Mouse (Mus musculus): ENCODE measurements at regions not wholly inside any gene's neighbourhood (a gene's known extent, or its start where the extent isn't known, plus 50 kb on each side); places are given as distances from the start of the nearest gene placed in this dataset.

GRCm38 (mm10) chr15:93766981-93767380, 171.3 kb upstream of the Prickle1 start:
- WGBS: 86% methylated on average over 3 of the region's 3 CpGs

GRCm38 (mm10) chr15:93763047-93763446, 167.4 kb upstream of the Prickle1 start:
- Histone ChIP-seq H3K4me2 (no peak overlapping the region), H3K9me3 (replicated peaks) (no peaks in the 10 kb centered on the region), H3K27me3 (replicated peaks) (no peaks in the 10 kb centered on the region), H3K36me3 (no peaks in the 10 kb centered on the region), H3K4me3 (replicated peaks) (no peak overlapping the region), H3K9ac (replicated peaks) (no peak overlapping the region), H3K27ac (replicated peaks) (no peak overlapping the region), H3K4me1 (0 out of 2 replicates have a peak, but pooled peaks cover 3% of the 10 kb centered on the region)
- WGBS: 95% methylated on average over 5 of the region's 5 CpGs
- no peak for ATAC-seq (ENCODE audit: low FRiP score)

More at GRCm38 (mm10) chr15:93766981-93767380, 171.3 kb upstream of the Prickle1 start:
- Histone ChIP-seq H3K4me3 (replicated peaks) (no peak overlapping the region), H3K36me3 (no peaks in the 10 kb centered on the region), H3K9ac (replicated peaks) (no peak overlapping the region), H3K27ac (replicated peaks) (no peak overlapping the region), H3K4me2 (no peak overlapping the region), H3K4me1 (0 out of 2 replicates have a peak, but pooled peaks cover 3% of the 10 kb centered on the region), H3K27me3 (replicated peaks) (no peaks in the 10 kb centered on the region), H3K9me3 (replicated peaks) (no peaks in the 10 kb centered on the region)
- no peak for ATAC-seq (ENCODE audit: low FRiP score)

GRCm38 (mm10) chr15:93758204-93758836, 162.6 kb upstream of the Prickle1 start:
- Histone ChIP-seq H3K4me1 (no peaks in the 10 kb centered on the region), H3K9ac (replicated peaks) (no peak overlapping the region), H3K36me3 (no peaks in the 10 kb centered on the region), H3K27me3 (replicated peaks) (no peaks in the 10 kb centered on the region), H3K4me2 (no peak overlapping the region), H3K27ac (replicated peaks) (no peak overlapping the region), H3K4me3 (replicated peaks) (no peak overlapping the region), H3K9me3 (replicated peaks) (no peaks in the 10 kb centered on the region)
- no peak for ATAC-seq (ENCODE audit: low FRiP score)
- WGBS: 86% methylated on average over 8 of the region's 8 CpGs

- Histone ChIP-seq H3K4me3 (replicated peaks) (no peak overlapping the region), H3K27me3 (replicated peaks) (no peaks in the 10 kb centered on the region), H3K4me2 (no peak overlapping the region), H3K9me3 (replicated peaks) (no peaks in the 10 kb centered on the region), H3K27ac (replicated peaks) (no peak overlapping the region), H3K36me3 (no peaks in the 10 kb centered on the region), H3K9ac (replicated peaks) (no peak overlapping the region), H3K4me1 (peaks cover under 1% of the 10 kb centered on the region; the same call in 1 of the 2 replicates)
- WGBS: 81% methylated on average over 5 of the region's 5 CpGs
- ATAC-seq (ENCODE audit: low FRiP score): no peak
Observed at GRCm38 (mm10) chr15:93755989-93756388, 160.3 kb upstream of the Prickle1 start.

GRCm38 (mm10) chr15:93751817-93752216, 156.1 kb upstream of the Prickle1 start:
- no peaks in the 10 kb centered on the region for H3K27me3 ChIP-seq (replicated peaks)
- ATAC-seq (ENCODE audit: low FRiP score): no peak
- H3K27ac ChIP-seq (replicated peaks): no peak overlapping the region
- H3K4me1 ChIP-seq: peaks cover 3% of the 10 kb centered on the region; the same call in 1 of the 2 replicates
- no peaks in the 10 kb centered on the region for H3K9me3 ChIP-seq (replicated peaks)
- 87% methylated on average over 14 of the region's 14 CpGs for WGBS
- H3K36me3 ChIP-seq: no peaks in the 10 kb centered on the region
- no peak overlapping the region for H3K4me3 ChIP-seq (replicated peaks)
- H3K4me2 ChIP-seq: no peak overlapping the region
- H3K9ac ChIP-seq (replicated peaks): no peak overlapping the region

GRCm38 (mm10) chr15:93750953-93751352, 155.3 kb upstream of the Prickle1 start:
- Histone ChIP-seq H3K27ac (replicated peaks) (no peak overlapping the region), H3K4me3 (replicated peaks) (no peak overlapping the region), H3K4me1 (peaks cover 3% of the 10 kb centered on the region; the same call in 1 of the 2 replicates), H3K4me2 (no peak overlapping the region), H3K9ac (replicated peaks) (no peak overlapping the region), H3K27me3 (replicated peaks) (no peaks in the 10 kb centered on the region), H3K36me3 (no peaks in the 10 kb centered on the region), H3K9me3 (replicated peaks) (no peaks in the 10 kb centered on the region)
- WGBS: 61% methylated on average over 8 of the region's 8 CpGs
- no peak for ATAC-seq (ENCODE audit: low FRiP score)

- no peak for ATAC-seq (ENCODE audit: low FRiP score)
- H3K27ac ChIP-seq (replicated peaks): no peak overlapping the region
- no peak overlapping the region for H3K4me2 ChIP-seq
- no peaks in the 10 kb centered on the region for H3K4me1 ChIP-seq
- H3K9ac ChIP-seq (replicated peaks): no peak overlapping the region
- WGBS: 76% methylated on average over 12 of the region's 12 CpGs
- no peaks in the 10 kb centered on the region for H3K9me3 ChIP-seq (replicated peaks)
- no peak overlapping the region for H3K4me3 ChIP-seq (replicated peaks)
- H3K36me3 ChIP-seq: no peaks in the 10 kb centered on the region
- H3K27me3 ChIP-seq (replicated peaks): no peaks in the 10 kb centered on the region
Observed at GRCm38 (mm10) chr15:93744191-93744945, 148.7 kb upstream of the Prickle1 start.

GRCm38 (mm10) chr15:93733731-93734510, 138.2 kb upstream of the Prickle1 start:
- Histone ChIP-seq H3K9ac (replicated peaks) (no peak overlapping the region), H3K27ac (replicated peaks) (no peak overlapping the region), H3K4me2 (no peak overlapping the region), H3K36me3 (no peaks in the 10 kb centered on the region), H3K27me3 (replicated peaks) (no peaks in the 10 kb centered on the region), H3K4me3 (replicated peaks) (no peak overlapping the region), H3K9me3 (replicated peaks) (no peaks in the 10 kb centered on the region), H3K4me1 (no peaks in the 10 kb centered on the region)
- no peak for ATAC-seq (ENCODE audit: low FRiP score)
- 84% methylated on average over 18 of the region's 18 CpGs for WGBS

GRCm38 (mm10) chr15:93732825-93733224, 137.1 kb upstream of the Prickle1 start:
- H3K27ac ChIP-seq (replicated peaks): no peak overlapping the region
- H3K27me3 ChIP-seq (replicated peaks): no peaks in the 10 kb centered on the region
- ATAC-seq (ENCODE audit: low FRiP score): no peak
- no peaks in the 10 kb centered on the region for H3K36me3 ChIP-seq
- 65% methylated on average over 5 of the region's 5 CpGs for WGBS
- no peak overlapping the region for H3K4me2 ChIP-seq
- no peak overlapping the region for H3K9ac ChIP-seq (replicated peaks)
- no peaks in the 10 kb centered on the region for H3K4me1 ChIP-seq
- H3K4me3 ChIP-seq (replicated peaks): no peak overlapping the region
- H3K9me3 ChIP-seq (replicated peaks): no peaks in the 10 kb centered on the region

GRCm38 (mm10) chr15:93731161-93731560, 135.5 kb upstream of the Prickle1 start:
- no peak overlapping the region for H3K9ac ChIP-seq (replicated peaks)
- H3K4me1 ChIP-seq: no peaks in the 10 kb centered on the region
- no peaks in the 10 kb centered on the region for H3K27me3 ChIP-seq (replicated peaks)
- H3K27ac ChIP-seq (replicated peaks): no peak overlapping the region
- no peak overlapping the region for H3K4me2 ChIP-seq
- no peak for ATAC-seq (ENCODE audit: low FRiP score)
- no peak overlapping the region for H3K4me3 ChIP-seq (replicated peaks)
- H3K9me3 ChIP-seq (replicated peaks): no peaks in the 10 kb centered on the region
- no peaks in the 10 kb centered on the region for H3K36me3 ChIP-seq
- WGBS: 25% methylated on average over 6 of the region's 6 CpGs

- Histone ChIP-seq H3K27ac (replicated peaks) (no peak overlapping the region), H3K27me3 (replicated peaks) (no peaks in the 10 kb centered on the region), H3K4me2 (no peak overlapping the region), H3K4me1 (0 out of 2 replicates have a peak, but pooled peaks cover 3% of the 10 kb centered on the region), H3K36me3 (no peaks in the 10 kb centered on the region), H3K9ac (replicated peaks) (no peak overlapping the region), H3K9me3 (replicated peaks) (no peaks in the 10 kb centered on the region), H3K4me3 (replicated peaks) (no peak overlapping the region)
- no peak for ATAC-seq (ENCODE audit: low FRiP score)
- WGBS: 41% methylated on average over 4 of the region's 4 CpGs
Observed at GRCm38 (mm10) chr15:93715443-93715842, 119.8 kb upstream of the Prickle1 start.
